Mouse (Mus musculus) small intestine, adult 2 months (tissue): ENCODE measurements around the gene Wdr5b. TPM values are rescaled to one million over a fixed set of nuclear protein-coding genes. Genes with fewer than 3 reads are reported as not detected.

Source experiments
- H3K27ac ChIP-seq: fragments of 200-500 bp; 2 replicates; pipeline ENCODE4 v1.5.1; 2012; ENCODE audit warnings: low read depth, low read length, control low read depth, inconsistent platforms; ENCODE audit not compliant: insufficient read depth
- H3K27me3 ChIP-seq: fragments of 200-500 bp; 2 replicates; pipeline ENCODE4 v1.6.1; 2012; ENCODE audit warnings: mild to moderate bottlenecking, moderate library complexity, low read length, inconsistent platforms; ENCODE audit not compliant: control insufficient read depth, insufficient read depth
- H3K36me3 ChIP-seq: fragments of 200-500 bp; 2 replicates; pipeline ENCODE4 v1.6.1; 2012; ENCODE audit warnings: mild to moderate bottlenecking, low read length, control low read depth, inconsistent platforms; ENCODE audit not compliant: control insufficient read depth, insufficient read depth
- H3K4me1 ChIP-seq: fragments of 200-500 bp; 2 replicates; pipeline ENCODE4 v1.6.1; 2012; ENCODE audit warnings: low read length, inconsistent platforms, mixed read lengths; ENCODE audit not compliant: control insufficient read depth, insufficient read depth, insufficient read length
- H3K4me3 ChIP-seq: fragments of 200-500 bp; 2 replicates; pipeline ENCODE4 v1.5.1; 2012; ENCODE audit warnings: low read depth, mild to moderate bottlenecking, control low read depth, inconsistent platforms, low read length, moderate library complexity
- CTCF ChIP-seq: fragments of 200-500 bp; IDR thresholded peaks from 2 replicates; pipeline ENCODE4 v1.5.1; 2012; ENCODE audit warnings: low read depth, mild to moderate bottlenecking, control low read depth, inconsistent platforms, low read length, moderate library complexity, mixed read lengths; ENCODE audit not compliant: insufficient replicate concordance, insufficient read length; ENCODE audit errors: extremely low read depth
- POLR2A ChIP-seq: fragments of 200-500 bp; IDR thresholded peaks from 2 replicates; pipeline ENCODE4 v1.6.1; 2012; ENCODE audit warnings: low read depth, mild to moderate bottlenecking, control low read depth, inconsistent platforms, low read length, moderate library complexity
- WGBS: fragments of 180-500 bp; shearing (Covaris S2); methylation state at CpG from one replicate; pipeline ENCODE4 v1.1.7; 2018; 5-methylcytosine and 5-hydroxymethylcytosine counted together
- polyA plus RNA-seq: library from polyadenylated mRNA; depleted of rRNA; stranded (reverse); fragments of >200 nt; gene quantifications from 2 replicates; pipeline ENCODE4 v1.2.3, GENCODE M21; 2012; rRNA removed

Gene Wdr5b
- polyA plus RNA-seq, 1 experiment, result 0.60 TPM

- H3K4me3 ChIP-seq, result no peak overlapping the region
- TF ChIP-seq POLR2A (no peak), CTCF (no peak)
- peak overlapping the region; percentile 83 for H3K27ac ChIP-seq
- peaks cover 17% of the 10 kb centered on the region for H3K36me3 ChIP-seq
- peaks cover 20% of the 10 kb centered on the region; the same call in 1 of the 2 replicates for H3K4me1 ChIP-seq
- H3K27me3 ChIP-seq, result no peaks in the 10 kb centered on the region
- 14% methylated on average over 4 of the region's 4 CpGs for WGBS
Measured at GRCm38 (mm10) chr16:36087846-36088245, 46.9 kb downstream of the Wdr5b start.

- WGBS, result 60% methylated on average over 7 of the region's 7 CpGs
- Histone ChIP-seq H3K36me3 (peaks cover 11% of the 10 kb centered on the region), H3K4me3 (no peak overlapping the region), H3K4me1 (peaks cover 20% of the 10 kb centered on the region; the same call in 1 of the 2 replicates), H3K27me3 (no peaks in the 10 kb centered on the region), H3K27ac (peak overlapping the region; percentile 25)
- TF ChIP-seq POLR2A (no peak), CTCF (no peak)
Measured at GRCm38 (mm10) chr16:36089065-36089464, 48.1 kb downstream of the Wdr5b start.

- TF ChIP-seq CTCF (peak; percentile 10; the same call in 1 of the 2 replicates), POLR2A (no peak)
- WGBS, result 33% methylated on average over 8 of the region's 8 CpGs
- H3K27ac ChIP-seq, result peak overlapping the region; percentile 79; the same call in 1 of the 2 replicates
- no peaks in the 10 kb centered on the region for H3K27me3 ChIP-seq
- peaks cover 11% of the 10 kb centered on the region for H3K36me3 ChIP-seq
- no peak overlapping the region for H3K4me3 ChIP-seq
- H3K4me1 ChIP-seq, result peaks cover 20% of the 10 kb centered on the region; the same call in 1 of the 2 replicates
Measured at GRCm38 (mm10) chr16:36089850-36090616, 49.0 kb downstream of the Wdr5b start.

GRCm38 (mm10) chr16:36090785-36091509 lies 50.0 kb downstream of the Wdr5b start:
- no peak overlapping the region for H3K4me3 ChIP-seq
- TF ChIP-seq CTCF (no peak), POLR2A (no peak)
- H3K27me3 ChIP-seq, result no peaks in the 10 kb centered on the region
- 89% methylated on average over 11 of the region's 11 CpGs for WGBS
- H3K27ac ChIP-seq, result peak overlapping the region; percentile 76; the same call in 1 of the 2 replicates
- H3K36me3 ChIP-seq, result peaks cover 6% of the 10 kb centered on the region; the same call in 1 of the 2 replicates
- peaks cover 20% of the 10 kb centered on the region; the same call in 1 of the 2 replicates for H3K4me1 ChIP-seq

Other genes with a start within 250 kb of the Wdr5b start
- 4.5 and 17.5 TPM in 2 replicates for gene Parp14, start 169.6 kb upstream of the Wdr5b start, polyA plus RNA-seq
- gene Parp9, start 102.7 kb upstream of the Wdr5b start, polyA plus RNA-seq, result 2.6 and 7.6 TPM in 2 replicates
- 5.5 and 16.7 TPM in 2 replicates for gene Dtx3l, start 102.0 kb upstream of the Wdr5b start, polyA plus RNA-seq
- 1.2 and 2.5 TPM in 2 replicates for gene Kpna1, start 62.4 kb upstream of the Wdr5b start, polyA plus RNA-seq
- 13.3 and 18.6 TPM in 2 replicates for gene Fam162a, start 30.4 kb downstream of the Wdr5b start, polyA plus RNA-seq
- 2.3 and 2.6 TPM in 2 replicates for gene Ccdc58, start 30.5 kb downstream of the Wdr5b start, polyA plus RNA-seq
- gene Csta1, start 90.1 kb downstream of the Wdr5b start, polyA plus RNA-seq, result not detected in 2 replicates
- not detected in 2 replicates for gene Stfa2l1, start 115.6 kb downstream of the Wdr5b start, polyA plus RNA-seq
- gene Gm5483, start 143.0 kb downstream of the Wdr5b start, polyA plus RNA-seq, result not detected in 2 replicates
- not detected in 2 replicates for gene Gm5416, start 169.2 kb downstream of the Wdr5b start, polyA plus RNA-seq
- gene 2010005H15Rik, start 180.3 kb downstream of the Wdr5b start, polyA plus RNA-seq, result not detected in 2 replicates
- not detected in 2 replicates for gene Stfa1, start 235.8 kb downstream of the Wdr5b start, polyA plus RNA-seq